Mouse (Mus musculus) G1E-ER4 (cell line): Measurements from ENCODE around the gene Gm867. TPM values are rescaled to one million over a fixed set of nuclear protein-coding genes. Genes with fewer than 3 reads are reported as not detected.

Experiments
- GATA1 ChIP-seq: IDR thresholded peaks from one replicate; pipeline ENCODE4 v1.8.0; 2012; ENCODE audit warnings: low read length, inconsistent platforms
- polyA plus RNA-seq: library from polyadenylated mRNA; stranded (reverse); fragments of >175 nt; gene quantifications from 2 replicates; pipeline ENCODE4 v1.2.3, GENCODE M21; 2012

The Gm867 gene
- polyA plus RNA-seq, 1 experiment, result not detected

DNA sequence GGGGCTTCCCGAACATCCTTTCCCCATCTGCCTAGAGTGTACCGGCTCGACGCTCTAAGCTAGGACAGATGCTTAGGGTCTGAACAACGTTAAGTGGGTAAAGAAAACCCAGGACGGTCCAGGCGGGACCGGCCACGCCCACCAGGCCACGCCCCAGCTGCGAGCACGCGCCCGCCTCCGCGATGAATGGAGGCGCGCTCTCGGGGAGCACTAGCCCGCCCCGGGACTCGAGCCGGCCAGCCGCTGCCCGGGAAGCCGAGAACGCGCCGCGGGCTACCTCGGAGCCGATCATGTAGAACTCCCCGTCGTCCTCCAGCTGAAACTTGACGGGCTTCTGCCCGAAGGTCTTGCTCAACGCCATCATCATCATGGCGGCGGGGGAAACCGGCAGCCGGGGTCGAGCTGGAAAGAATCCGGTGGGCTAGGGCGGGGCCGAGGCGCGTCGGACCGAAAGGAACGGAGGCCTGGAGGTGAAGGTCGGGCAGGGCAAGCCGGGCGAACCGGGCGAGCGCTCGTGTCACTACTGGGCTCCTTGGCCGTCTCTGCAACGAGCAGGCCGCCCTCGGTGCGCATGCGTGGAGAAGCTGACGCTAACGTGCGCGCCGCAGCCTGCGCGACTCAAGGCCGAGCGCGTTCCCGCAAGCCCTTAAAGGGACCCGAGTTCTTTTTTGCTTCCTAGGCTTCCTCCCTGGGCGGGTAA lies 19.3 kb downstream of the Gm867 start, which contains the start of gene Smarcb1:
Gene Smarcb1 (minus strand): TSS at position 592 of the 700 bp plus-strand sequence.
- no peak for TF ChIP-seq GATA1

DNA sequence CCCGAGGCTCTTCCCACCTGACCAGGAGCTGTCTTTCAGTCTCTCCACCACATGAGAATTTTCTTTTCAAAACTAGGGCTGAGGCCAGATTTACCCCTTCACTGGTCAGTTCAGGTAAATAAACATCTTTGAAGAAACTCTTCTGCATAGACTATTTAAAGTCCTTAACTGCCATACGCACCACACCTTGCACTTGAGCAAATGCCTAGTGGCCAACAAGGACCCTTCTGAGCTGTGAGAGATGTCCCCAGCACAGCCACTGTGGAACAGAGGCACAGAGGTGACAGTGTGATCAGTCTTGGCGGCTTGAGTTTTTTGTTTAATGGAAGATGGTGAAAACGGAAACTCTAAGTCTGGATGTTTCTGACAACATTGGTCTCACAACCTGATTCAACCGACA lies 21.4 kb downstream of the Gm867 start:
- TF ChIP-seq GATA1, result no peak

GRCm38 (mm10) chr10:75916840-75917239 lies 23.6 kb downstream of the Gm867 start:
- TF ChIP-seq GATA1, result no peak

- no peak for TF ChIP-seq GATA1
Observed at GRCm38 (mm10) chr10:75915557-75915956, 24.9 kb downstream of the Gm867 start.

DNA sequence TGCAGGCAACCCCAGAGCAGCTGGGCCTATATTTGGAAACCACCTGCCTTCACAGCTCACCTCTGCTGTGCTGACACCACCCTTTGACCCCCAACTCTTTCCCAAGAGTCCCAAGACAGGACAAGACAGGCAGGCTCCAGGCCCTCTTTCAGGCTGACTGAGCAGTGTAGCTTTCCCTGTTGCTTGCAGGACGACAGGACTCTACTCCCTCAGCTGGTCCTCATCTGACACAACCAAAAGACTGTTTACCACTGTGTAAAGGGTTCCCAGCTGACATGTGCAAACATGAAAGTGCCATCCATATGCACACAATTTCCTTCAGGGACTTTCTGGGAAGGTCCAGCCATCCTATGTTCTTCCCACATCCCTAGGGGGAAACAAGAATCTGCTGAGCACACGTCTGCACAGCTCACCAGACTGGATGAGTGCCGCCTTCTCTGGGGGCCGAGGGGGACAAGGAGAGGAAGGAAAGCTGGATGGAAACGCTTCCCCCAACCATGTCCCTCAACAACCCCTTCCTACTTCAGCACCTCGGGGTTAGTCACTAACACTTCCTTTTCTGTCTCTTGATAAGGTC lies 27.4 kb downstream of the Gm867 start:
- TF ChIP-seq GATA1, result no peak

DNA sequence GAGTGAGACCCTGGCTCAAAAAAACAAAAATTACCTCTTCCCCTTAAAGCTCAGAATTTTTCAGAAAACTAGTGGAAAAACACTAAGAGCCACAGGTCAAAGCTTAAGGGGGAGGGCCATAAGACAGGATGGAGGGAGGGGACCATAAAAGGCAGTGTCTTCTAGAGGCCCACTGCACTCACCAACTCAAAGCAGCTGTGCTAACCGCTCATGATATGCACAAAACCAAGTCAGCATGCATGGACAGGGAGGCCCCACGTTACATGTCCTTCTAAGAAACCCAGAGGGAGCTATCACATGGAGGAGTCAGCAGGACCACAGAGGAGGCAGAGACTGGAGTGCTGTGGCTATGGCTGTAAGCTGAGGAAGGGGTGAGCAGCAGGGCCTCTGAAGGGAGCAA lies 29.8 kb downstream of the Gm867 start:
- no peak for TF ChIP-seq GATA1

GRCm38 (mm10) chr10:75906882-75907281 lies 33.6 kb downstream of the Gm867 start:
- TF ChIP-seq GATA1, result no peak

- no peak for TF ChIP-seq GATA1
Observed at GRCm38 (mm10) chr10:75904391-75904790, 36.1 kb downstream of the Gm867 start.

DNA sequence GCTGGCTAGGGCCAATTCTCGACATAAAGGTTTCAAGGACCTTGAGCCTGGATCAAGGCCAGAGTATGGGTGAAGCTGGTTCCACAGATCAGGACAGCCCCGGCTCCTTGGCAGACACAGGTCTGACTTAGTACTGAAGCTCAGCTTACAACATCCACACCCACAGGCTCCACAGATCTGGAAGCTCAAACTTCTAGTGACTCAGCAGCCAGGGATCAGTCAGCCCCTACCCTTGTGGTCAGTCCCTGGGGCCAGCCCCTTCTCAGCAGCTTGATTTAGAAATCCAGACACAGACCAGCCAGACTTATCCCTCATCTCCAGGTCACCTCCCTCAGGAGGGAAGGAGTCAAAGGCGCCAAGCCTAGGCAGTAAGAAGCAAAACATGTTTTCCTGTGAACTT lies 41.6 kb downstream of the Gm867 start:
- no peak for TF ChIP-seq GATA1

- no peak for TF ChIP-seq GATA1
Observed at GRCm38 (mm10) chr10:75898039-75898564, 42.4 kb downstream of the Gm867 start.

DNA sequence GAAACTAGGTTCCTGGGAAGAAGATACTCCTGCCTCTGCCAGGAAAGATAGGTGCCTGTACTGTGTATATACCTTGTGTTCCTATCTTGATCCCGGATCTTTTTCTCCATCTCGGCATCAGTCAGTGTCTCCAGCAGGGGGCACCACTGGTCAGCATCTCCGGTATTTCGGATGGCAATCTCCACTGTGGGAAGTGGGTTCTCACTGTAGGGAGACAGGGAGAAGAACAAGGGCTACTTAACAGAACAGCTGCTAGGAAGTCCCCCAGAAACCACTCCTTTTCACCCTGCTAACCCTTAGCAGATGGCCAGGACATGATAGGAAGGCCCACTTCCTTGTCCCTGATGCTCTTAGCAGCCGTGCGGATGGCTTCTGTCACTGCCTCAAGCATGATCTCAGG lies 43.1 kb downstream of the Gm867 start:
- TF ChIP-seq GATA1, result no peak

- no peak for TF ChIP-seq GATA1
Observed at GRCm38 (mm10) chr10:75896208-75896607, 44.3 kb downstream of the Gm867 start.

- TF ChIP-seq GATA1, result no peak
Observed at GRCm38 (mm10) chr10:75895730-75896129, 44.7 kb downstream of the Gm867 start.

DNA sequence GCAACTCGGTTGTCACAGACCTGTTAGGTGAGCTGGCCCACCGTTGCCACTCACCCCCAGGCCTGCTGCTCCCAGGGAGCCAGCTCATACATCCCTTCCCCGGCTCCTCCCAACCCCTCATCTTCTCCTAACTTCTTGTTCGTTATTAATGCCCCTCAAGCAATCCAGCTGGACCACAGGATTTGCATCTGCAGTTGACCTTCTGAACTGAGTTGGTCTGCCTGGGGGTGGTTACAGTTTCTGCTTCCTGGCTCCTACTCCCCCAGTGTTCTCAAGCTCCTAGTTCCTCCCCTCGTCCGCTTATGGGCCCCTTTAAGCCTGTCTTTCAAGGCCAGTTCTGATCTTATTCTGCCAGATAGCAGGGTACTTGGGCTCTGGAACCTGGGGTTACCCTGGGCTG lies 45.9 kb downstream of the Gm867 start:
- no peak for TF ChIP-seq GATA1

GRCm38 (mm10) chr10:75893089-75893750 lies 47.3 kb downstream of the Gm867 start, which contains the start of gene Derl3:
Derl3 (plus strand) TSS chr10:75893413.
- no peak for TF ChIP-seq GATA1

DNA sequence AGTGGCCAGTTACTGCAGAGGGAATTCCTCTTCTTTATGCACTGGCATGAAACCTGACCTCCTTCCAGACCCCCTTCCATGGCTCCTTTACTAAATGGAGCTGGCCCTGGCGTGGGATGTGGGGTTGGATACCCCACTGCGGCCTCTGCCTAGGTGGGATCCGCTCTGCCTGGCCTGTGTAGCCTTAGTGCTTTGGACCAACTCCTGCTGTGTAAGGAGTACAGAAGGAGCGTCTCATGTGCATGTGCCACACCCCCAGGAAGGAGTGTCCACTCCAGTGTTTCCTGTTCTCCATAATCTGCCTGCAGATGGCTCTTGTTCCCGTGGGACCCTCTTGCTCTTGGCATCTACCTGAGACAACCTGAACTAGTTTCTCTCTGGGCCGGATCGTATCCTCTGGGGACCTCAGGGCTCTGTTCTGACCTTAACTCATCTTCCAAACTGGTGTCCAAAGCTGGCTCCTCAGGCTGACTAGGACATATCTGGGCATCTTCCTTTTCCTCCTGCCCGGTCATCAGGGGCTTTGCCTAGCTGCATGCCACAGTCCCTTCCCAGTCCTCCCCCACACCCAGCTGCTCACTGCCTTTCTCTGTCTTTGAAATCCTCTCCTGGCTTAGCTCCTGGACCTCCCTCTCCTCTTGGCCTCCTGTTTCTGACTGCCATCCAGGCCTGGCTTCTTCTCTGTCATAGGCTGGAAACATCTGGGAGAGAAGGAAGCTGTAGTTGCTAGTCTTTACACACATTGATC lies 50.9 kb downstream of the Gm867 start:
- no peak for TF ChIP-seq GATA1

Other genes starting within 250 kb of the Gm867 start
- 64.0 and 70.9 TPM in 2 replicates for gene Cabin1, start 176.3 kb downstream of the Gm867 start, polyA plus RNA-seq
- 66.4 and 68.5 TPM in 2 replicates for gene Ddt, start 167.3 kb downstream of the Gm867 start, polyA plus RNA-seq
- gene Gm20441, start 159.7 kb downstream of the Gm867 start, polyA plus RNA-seq, result not detected in 2 replicates
- 0.25 and 0.31 TPM in 2 replicates for gene Gstt3, start 159.3 kb downstream of the Gm867 start, polyA plus RNA-seq
- not detected in 2 replicates for gene Gstt1, start 142.1 kb downstream of the Gm867 start, polyA plus RNA-seq
- not detected in 2 replicates for gene Gstt4, start 118.1 kb downstream of the Gm867 start, polyA plus RNA-seq
- 7.3 and 8.5 TPM in 2 replicates for gene Gstt2, start 103.2 kb downstream of the Gm867 start, polyA plus RNA-seq
- gene Mif, start 80.4 kb downstream of the Gm867 start, polyA plus RNA-seq, result 3,863 and 3,963 TPM in 2 replicates
- gene Derl3, start 47.3 kb downstream of the Gm867 start, polyA plus RNA-seq, result 0.27 and 0.36 TPM in 2 replicates
- gene Smarcb1, start 19.1 kb downstream of the Gm867 start, polyA plus RNA-seq, result 253 and 299 TPM in 2 replicates
- 585 and 819 TPM in 2 replicates for gene Chchd10, start 7.5 kb downstream of the Gm867 start, polyA plus RNA-seq
- gene Mmp11, start 4.2 kb downstream of the Gm867 start, polyA plus RNA-seq, result 0.12 TPM in 1 of 2 replicates, not detected in the other
- not detected in 2 replicates for gene Vpreb3, start 2.4 kb upstream of the Gm867 start, polyA plus RNA-seq
- not detected in 2 replicates for gene Gm5134, start 13.8 kb upstream of the Gm867 start, polyA plus RNA-seq
- 7.0 and 8.8 TPM in 2 replicates for gene Zfp280b, start 92.0 kb upstream of the Gm867 start, polyA plus RNA-seq
- not detected in 2 replicates for gene Slc5a4b, start 170.3 kb upstream of the Gm867 start, polyA plus RNA-seq
- gene Slc5a4a, start 206.8 kb upstream of the Gm867 start, polyA plus RNA-seq, result not detected in 2 replicates